Mouse (Mus musculus): ENCODE data around the gene Chac2. TPM values are rescaled to one million over a fixed set of nuclear protein-coding genes. Genes with fewer than 3 reads are reported as not detected.

Chac2 gene
- total RNA-seq, 1 experiment from 2014 or later = 10.5 TPM

Other genes with a start within 250 kb of the Chac2 start
- gene Psme4, start 214.6 kb downstream of the Chac2 start, total RNA-seq (2017) = 58.8 to 80.2 TPM (median 59.9 TPM) in 3 replicates
- gene Gpr75, start 101.0 kb downstream of the Chac2 start, total RNA-seq (2017) = not detected in 3 replicates
- 24.0 to 45.3 TPM (median 24.3 TPM) in 3 replicates for gene Asb3, start 100.9 kb downstream of the Chac2 start, total RNA-seq (2017)
- 9.1 to 29.0 TPM (median 11.2 TPM) in 3 replicates for gene Erlec1, start 32.0 kb downstream of the Chac2 start, total RNA-seq (2017)
- not detected in 3 replicates for gene Gm17332, start 196.1 kb upstream of the Chac2 start, total RNA-seq (2017)